Mouse (Mus musculus) lung, postnatal 14 days (tissue): ENCODE data around the gene Trim52.
"Not testable (repeated sequence)": the region's sequence is repeated elsewhere in the genome, so short reads cannot be mapped to it uniquely, and the experiment has no call there.

Experiments used
- DNase-seq: peaks from one replicate; pipeline ENCODE4 v3.0.0; 2021

The Trim52 gene

DNA sequence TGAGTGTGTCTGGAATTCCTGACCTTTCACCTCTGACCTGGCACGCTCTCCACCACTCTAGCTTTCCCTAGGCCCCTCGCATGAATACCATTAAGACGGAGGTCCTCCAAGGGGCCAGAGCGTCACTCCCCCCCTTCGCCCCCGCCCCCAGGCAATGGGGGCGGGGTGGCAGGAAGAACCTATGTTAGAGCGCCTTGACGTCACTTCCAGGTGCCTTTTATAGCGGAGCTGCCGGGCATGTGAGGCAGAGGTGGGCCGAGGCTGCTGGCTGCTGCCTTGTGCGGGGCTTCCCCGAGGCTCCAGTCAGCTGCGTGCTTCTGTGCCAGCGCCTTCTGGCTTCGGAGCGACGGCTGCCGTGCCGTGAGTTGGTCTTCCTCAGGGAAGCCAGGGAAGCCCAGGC lies at the start of gene Trim52:
Trim52 (plus strand) TSS at position 219 of the 400 bp plus-strand sequence.
- DNase-seq: no peak

DNA sequence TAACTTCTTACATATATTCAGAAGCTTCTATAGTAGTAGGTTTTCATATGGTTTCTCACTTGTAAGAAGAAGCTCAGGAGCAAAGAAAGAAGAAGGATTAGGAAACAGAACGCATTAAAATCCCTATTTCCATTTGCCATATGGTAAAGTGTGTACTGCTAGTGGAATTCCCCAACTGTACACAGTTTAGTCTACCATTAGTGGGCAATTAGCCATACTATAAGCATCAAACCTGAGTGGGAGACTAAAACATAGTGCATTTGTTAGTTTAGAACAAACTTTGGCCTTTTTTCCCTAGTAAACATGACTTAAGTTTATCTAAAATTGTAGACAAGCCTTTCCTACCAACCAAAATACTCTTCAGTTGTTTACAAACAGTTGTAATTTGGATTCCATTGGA lies 33.4 kb upstream of the Trim52 start:
- DNase-seq: no peak

DNA sequence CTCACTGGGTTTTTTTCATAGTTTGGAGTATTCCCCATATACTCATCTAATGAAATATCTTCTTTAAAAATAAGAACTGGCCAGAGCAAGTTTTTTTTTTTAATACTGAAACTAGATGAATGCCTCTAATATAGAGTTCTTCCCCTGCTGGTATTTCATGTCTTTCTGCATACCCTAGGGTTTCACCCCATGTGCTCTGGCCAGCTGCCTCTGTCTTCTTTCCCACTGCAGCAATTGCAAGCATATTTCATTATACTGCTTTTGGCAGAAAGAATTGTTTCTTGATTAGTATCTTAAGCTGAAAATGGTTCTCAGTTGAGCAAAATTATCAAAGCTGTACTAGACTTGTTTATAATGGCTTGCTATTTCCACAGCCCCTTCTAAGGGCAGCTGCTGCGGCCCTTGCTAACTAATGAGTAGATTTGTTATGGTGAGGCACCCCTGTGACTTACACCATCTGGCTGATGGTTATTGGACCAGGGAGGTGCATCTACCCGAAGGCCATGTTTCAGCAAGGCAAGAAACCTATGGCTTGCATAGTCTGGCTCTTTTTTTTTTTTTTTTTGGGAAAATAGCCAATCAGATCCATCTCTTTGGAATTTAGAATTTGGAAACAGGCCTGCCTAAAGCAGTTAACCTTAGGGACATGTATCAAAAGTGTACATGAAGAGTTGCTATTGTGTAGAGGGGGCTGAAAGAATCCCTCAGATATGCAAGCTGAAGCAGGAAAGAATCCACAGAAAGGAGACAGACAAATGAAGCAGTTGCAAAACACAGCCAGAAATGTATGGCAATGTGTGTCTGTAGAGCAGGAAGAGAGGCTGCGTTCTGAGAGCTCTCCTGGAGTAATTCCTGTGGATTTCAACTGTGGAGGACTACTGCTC lies 30.6 kb upstream of the Trim52 start:
- DNase-seq: no peak

DNA sequence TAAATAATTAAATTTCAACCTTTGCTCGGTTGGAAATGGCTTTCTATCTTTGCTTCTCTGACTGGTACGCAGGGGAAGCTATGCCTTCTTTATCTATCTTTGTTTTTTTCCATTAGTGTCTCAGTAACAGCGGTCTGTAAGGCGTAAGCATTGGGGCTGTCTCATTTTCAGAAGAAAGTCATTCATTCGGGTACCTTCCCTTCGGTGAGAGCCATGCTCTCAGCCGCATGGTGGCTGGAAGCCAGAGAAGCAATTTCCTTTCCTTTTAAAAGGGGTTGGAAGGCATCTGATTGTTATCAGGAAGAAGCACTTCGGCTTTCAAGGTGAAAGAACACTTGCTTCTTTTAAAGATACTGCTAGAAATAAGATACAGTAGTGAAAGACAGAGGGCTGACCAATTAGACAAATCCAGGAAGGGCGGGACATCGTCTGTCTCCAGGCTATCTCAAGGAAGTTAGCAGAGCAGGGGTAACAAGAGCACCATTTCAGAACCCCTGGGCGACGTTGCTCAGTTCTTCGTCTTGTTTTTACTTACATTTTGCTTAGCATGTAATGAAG lies 17.4 kb upstream of the Trim52 start:
- DNase-seq: no peak

DNA sequence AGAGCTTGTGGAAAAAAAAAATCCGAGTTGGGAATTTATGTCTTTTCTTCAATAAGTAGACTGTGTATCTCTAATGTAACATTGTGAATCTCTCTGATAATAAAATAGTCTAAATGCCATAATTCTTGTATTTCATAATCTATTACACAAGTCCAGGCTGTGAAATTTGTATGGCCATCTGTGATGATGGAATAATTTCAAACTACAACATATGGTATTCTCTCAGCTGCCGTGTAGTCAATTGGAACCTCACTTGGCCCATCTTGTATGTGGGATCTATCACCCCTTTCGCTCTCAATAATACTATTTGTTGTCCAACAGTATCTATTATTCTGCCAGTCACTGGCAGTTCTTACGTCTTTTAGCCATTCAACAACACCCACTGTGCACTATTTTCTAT lies 9.2 kb upstream of the Trim52 start:
- no peak for DNase-seq

DNA sequence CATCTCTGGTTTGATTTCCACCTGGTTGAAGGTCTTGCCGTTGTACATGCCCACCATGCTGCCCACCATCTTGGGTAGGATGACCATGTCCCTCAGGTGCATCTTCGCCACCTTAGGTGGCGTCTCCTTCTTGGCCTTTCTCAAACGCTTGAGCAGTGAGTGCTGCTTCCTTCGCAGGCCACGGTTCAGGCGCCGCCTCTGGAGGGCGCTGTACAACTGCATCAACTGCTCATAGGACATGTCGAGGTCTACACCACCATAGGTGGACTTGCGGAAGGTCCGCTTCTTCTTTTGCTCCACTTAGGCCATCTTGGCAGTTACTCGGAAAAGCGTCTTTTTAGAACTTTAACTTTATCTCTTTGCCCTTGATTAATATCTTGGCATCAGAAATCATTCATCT lies 5.1 kb upstream of the Trim52 start:
- DNase-seq: no peak

DNA sequence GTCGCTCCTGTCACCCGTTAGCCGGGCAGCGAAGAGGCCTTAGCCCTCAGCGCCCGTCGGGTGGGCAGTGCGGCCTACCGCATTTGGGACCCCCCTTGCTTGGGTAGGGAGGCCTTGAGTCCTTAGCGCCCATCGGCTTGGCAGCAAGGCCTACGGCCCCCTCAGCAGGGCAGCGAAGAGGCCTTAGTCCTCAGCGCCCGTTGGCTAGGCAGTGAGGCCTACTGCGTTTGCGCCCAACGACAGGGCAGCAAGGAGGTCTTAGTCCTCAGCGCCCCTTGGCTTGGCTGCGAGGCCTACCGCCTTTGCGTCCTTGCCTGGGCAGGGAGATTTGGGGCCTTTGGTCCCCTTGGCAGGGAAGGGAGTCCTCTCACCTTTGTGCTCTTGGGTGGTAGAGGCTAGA lies 427 bp downstream of the Trim52 start:
- no peak for DNase-seq

DNA sequence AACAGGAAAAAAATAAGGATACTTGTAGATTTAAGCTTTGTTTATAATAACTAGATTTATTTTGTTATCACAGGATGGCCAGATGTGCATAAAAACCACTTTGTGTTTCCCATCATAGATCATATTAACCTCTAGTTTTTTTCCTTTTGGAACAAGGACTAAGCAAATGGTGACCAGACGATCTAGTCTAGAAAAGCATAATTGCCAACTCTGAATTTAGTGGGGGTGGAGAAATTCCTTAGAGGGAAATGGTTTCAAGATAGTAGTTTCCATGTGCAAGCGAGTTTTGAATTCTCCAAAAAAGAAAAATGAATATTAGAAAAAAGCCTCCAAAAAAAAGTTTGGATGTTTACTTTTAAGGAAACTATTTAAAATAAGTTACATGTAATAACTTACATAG lies 13.4 kb downstream of the Trim52 start:
- no peak for DNase-seq

DNA sequence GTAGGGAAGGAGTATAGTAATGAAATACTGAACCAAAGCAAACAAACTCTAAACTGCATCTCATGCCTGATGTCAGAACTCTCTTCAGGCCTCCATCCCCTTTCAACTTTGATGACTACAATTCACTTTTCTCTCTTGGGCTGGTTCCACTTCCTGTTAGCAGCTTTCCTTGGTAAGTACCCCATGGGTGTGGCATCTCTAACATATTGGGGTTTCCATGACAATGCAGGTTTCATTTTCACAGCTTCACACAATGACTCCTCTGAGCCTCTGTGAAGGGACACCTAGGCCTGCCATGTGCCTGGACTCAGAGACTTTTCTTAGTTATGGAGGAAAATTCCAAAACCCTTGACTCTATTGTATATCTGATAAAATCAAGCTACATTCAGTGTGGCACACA lies 30.3 kb downstream of the Trim52 start:
- no peak for DNase-seq

DNA sequence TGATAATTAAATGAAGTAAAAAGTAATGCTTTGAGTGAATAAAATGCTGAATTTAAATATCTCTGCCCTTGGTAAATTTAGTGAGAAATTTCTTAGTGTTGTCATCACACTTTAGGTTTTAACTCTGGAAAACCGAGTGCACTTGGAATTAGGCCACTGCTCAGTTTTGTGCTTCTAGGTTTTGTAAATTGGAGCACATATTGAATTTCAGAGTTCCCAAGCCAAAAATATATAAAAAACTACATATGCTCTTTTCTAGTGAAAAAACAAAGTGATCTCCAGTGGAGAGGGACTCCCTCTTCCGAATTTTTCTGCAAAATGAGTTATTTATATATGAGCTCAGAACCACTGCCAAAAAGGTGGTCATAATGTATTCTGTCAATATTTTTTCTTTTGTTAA lies 45.2 kb downstream of the Trim52 start:
- DNase-seq: no peak

DNA sequence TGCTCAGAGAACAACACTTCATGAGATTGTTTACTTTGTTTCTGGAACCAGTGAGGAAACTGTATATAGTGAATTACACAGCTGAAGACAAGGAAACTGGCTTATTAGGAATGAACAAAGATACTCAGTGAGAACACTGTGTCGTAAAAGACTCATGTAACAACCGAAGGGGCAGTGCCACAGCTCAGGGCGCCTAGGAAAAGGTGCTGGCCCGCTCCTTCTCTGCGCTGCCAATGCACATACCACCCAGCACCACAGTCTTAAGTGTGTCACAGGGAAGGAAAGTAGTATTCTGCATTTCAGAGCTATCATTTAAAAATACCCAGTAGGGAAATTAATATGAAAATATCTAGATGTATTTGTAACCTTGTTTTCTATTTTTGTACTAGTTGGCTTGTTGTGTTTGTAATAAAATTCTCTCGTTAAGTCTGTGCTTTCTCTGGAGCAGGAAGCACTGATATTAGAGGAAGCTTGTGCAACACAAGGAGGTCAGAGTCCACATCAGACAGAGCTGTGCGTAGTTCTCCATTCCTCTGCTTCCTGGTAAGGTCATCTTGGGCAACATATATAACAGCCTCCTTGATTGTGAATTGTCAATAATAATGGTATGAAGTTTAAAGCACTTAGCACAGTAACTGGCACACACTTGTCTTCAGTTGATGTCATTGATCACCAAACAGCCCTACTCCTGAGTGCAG lies 49.0 kb downstream of the Trim52 start:
- DNase-seq: no peak

DNA sequence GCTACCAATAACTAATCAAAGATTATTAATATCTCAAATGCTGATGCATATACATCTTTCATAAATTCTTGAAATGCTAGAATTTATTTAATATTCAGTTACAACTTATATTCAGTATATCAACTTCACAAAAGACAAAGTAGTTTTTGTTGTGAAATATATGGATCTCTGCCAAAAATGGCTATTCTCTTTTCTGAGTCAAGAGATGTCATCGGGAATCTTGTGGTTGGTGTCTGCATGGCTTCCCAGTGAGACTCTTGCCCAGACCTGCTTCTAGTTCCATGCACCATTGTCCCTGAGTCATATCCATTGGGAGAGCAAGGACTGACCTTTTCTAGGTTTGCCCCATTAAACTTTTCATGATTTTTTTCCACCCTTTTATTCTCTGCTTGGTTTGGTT lies 50.5 kb downstream of the Trim52 start:
- no peak for DNase-seq

DNA sequence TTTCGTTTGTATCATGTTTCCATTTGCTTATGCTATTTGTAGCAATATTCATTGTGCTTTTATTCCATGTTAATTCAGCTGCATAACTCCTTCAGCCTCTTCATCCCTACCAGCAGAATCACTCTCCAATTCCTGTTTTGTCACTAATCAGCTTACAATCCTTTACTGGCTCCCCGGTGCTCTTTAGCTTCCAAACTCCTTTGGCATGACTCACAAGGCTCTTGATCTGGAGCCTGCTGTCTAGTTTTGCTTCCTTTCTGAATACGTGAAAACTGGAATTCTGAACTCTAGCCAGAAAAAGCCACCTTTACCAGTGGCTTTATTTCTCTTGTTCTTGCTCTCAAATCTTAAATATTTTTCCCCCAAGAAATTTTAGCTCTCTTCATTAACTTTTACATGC lies 56.3 kb downstream of the Trim52 start:
- no peak for DNase-seq

DNA sequence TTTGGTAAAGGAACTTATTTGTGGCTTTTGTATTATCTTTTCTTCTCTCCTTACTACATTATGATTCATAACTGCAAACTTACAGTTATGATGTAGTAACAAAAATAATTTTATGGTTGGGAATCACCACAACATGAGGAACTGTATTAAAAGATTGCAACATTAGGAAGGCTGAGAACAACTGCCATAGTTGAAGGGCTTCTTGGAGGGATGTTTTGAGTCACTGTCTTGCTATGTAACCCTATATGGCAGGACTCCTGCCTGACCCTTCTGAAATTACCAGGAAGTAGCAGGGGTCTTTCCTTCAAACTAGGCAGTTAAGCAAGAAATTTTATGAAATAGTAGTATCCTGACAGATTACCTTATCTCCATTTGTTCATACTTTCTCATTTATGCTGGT lies 57.2 kb downstream of the Trim52 start:
- DNase-seq: no peak

DNA sequence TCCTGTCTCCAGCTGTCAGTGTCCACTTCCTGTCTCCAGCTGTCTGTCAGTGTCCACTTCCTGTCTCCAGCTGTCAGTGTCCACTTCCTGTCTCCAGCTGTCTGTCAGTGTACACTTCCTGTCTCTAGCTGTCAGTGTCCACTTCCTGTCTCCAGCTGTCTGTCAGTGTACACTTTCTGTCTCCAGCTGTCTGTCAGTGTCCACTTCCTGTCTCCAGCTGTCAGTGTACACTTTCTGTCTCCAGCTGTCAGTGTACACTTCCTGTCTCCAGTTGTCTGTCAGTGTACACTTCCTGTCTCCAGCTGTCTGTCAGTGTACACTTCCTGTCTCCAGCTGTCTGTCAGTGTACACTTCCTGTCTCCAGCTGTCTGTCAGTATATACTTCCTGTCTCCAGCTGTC lies 57.9 kb downstream of the Trim52 start:
- not testable (repeated sequence) for DNase-seq

DNA sequence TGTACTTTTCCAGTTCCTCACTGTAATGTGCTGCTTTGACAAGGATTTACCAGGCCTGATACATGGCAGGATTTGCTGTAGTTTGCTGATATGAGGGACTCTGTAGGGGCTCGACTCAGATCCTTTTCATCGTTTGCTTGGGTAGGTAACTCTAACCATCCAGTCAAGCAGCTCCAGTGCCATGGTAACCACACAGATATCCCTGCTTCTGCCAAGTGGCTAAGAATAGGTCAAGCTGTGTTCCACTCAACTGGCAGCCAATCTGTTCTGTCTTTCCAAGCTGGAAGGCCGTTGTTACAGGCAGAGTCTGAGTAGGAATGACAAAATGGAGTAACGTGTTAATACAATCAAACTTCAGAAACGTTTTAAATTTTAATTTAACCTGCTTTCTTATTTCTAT lies 70.9 kb downstream of the Trim52 start:
- DNase-seq: no peak

DNA sequence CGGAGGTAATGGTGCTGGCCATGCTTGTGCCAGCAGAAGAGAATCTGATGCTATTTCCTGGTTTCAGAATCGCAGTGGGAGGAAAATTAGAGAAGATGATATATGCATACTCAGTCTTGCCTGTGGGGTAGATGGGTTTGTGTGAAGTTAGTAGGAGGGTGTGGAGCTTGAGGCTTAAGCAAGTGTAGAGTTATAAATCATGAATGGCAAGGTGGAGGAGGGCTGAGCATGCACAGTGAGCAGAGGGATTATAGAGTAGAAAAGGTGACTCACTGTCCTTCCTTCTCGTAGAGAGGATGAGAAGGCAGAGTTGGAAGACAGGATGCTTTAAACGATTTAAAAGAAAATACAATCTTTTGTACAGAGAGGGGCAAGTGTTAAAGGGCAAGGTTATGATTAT lies 72.2 kb downstream of the Trim52 start:
- no peak for DNase-seq

DNA sequence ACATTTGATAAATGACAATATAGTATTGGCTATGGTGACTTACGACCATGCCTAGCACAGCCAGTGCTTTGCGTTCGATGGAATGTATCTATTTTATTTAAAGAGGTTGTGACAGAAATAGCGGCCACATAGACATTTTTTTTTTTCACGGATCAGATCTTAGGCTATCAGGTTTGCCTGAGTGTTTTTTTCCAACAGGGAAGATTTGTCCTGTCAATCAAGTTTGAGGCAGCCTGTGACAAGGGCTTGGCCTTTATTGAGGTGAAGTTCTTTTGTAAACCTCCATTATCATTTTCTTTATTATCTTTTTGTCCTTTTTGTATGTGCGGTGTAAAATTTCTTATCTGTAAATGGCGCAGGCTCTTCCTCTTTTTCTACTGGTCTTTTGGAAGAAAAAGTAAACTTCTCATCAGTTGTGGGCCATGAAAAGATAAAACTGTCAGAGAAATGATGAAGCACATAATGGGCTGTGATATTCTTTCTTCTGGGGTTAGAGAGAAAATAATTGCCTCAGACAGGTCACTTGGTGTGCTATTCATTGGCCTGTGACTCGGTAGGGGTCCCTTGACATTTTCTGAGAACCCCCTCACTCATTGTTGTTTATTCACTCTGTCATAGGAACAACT lies 73.2 kb downstream of the Trim52 start:
- DNase-seq: no peak

DNA sequence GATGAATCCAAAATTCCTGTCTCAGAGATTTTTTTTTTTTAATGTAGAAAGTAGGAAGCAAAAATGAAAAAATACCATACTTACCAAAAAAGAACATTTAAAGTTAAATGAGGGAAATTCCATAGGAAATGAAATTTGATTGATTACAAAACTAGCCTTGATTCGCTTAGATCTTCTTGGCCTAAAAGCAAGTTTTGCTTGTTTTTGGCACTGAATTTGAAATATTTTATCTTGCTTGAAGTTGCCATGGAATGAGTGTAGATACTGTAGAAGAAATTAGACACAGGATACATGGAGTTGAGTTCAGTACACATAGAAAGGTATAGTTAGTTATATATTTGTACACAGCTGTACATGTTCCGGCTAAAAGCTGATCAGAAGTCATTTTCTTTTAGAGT lies 73.7 kb downstream of the Trim52 start:
- no peak for DNase-seq

DNA sequence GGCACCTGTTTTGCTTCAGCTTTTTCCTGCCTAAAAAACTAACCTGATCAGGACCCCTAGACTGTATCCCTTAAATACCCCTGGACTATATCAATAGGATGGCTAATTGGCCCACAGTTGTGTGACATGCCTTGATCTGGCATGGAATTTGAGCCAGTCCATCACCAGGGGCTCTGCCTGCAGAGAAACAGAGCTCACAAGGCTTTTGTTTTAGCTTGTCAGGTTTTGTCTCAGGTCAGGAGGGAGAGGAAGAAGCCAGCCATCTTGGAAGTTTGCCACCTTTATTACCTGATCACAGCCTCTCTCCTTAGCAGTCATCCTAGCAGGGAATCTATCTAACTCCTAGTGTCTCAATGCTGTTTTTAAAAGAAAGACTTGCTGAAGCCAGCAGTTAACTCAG lies 74.6 kb downstream of the Trim52 start:
- no peak for DNase-seq

DNA sequence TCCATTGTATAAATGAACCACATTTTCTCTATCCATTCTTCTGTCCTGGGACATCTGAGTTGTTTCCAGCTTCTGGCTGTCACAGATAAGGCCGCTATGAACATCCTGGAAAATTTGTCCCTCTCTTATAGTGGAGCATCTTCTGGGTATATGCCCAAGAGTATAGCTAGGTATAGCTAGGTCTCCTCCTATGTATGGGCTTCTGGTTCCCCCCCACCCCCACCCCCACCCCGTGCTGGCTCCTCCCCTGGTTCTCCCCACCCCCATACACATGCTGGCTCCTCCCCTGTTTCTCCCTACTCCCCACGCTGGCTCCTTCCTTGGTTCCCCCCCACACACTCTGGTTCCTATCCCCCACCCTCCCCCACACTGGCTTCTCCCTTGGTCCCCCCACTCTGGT lies 78.0 kb downstream of the Trim52 start:
- DNase-seq: no peak
